Mouse (Mus musculus): ENCODE measurements around the gene Adss.

Adss gene

GRCm38 (mm10) chr1:177729043-177730024 lies 67.0 kb downstream of the Adss start, which contains the start of gene 1700016C15Rik:
Gene 1700016C15Rik, plus strand, starts transcription at chr1:177729814.
- no peak for DNase-seq (ENCODE audit: low spot score in 2 of 2)

- no peak for DNase-seq (ENCODE audit: low spot score in 2 of 2)
Measured at GRCm38 (mm10) chr1:177727883-177728525, 68.3 kb downstream of the Adss start.

GRCm38 (mm10) chr1:177726870-177727269 lies 69.4 kb downstream of the Adss start:
- DNase-seq (ENCODE audit: low spot score in 2 of 2) = no peak

GRCm38 (mm10) chr1:177723786-177724185 lies 72.5 kb downstream of the Adss start:
- DNase-seq (ENCODE audit: low spot score in 2 of 2) = no peak

GRCm38 (mm10) chr1:177719029-177719427 lies 77.3 kb downstream of the Adss start:
- DNase-seq (ENCODE audit: low spot score in 2 of 2) = no peak

GRCm38 (mm10) chr1:177718340-177719028 lies 77.8 kb downstream of the Adss start:
- DNase-seq (ENCODE audit: low spot score in 2 of 2) = no peak

GRCm38 (mm10) chr1:177717057-177717835 lies 79.1 kb downstream of the Adss start:
- no peak for DNase-seq (ENCODE audit: low spot score in 2 of 2)

- no peak for DNase-seq (ENCODE audit: low spot score in 2 of 2)
Measured at GRCm38 (mm10) chr1:177716448-177716847, 79.9 kb downstream of the Adss start.

GRCm38 (mm10) chr1:177714397-177715012 lies 81.8 kb downstream of the Adss start:
- DNase-seq (ENCODE audit: low spot score in 2 of 2) = no peak

- DNase-seq (ENCODE audit: low spot score in 2 of 2) = no peak
Measured at GRCm38 (mm10) chr1:177713635-177714396, 82.5 kb downstream of the Adss start.
